Mouse (Mus musculus) heart, adult 2 months (tissue): Measurements from ENCODE around the gene Vps72.

ENCODE experiments used
- CTCF ChIP-seq: fragments of 200-600 bp; IDR thresholded peaks from 2 replicates; pipeline ENCODE4 v1.8.1; 2022; ENCODE audit warnings: antibody characterized with exemption, mild to moderate bottlenecking, moderate library complexity
- EP300 ChIP-seq: fragments of 200-500 bp; IDR thresholded peaks from 2 replicates; pipeline ENCODE4 v1.6.1; 2011; ENCODE audit warnings: low read depth, low read length, control low read depth; ENCODE audit not compliant: insufficient read depth
- POLR2A ChIP-seq: fragments of 200-500 bp; IDR thresholded peaks from 2 replicates; pipeline ENCODE4 v1.6.1; 2011; ENCODE audit warnings: mild to moderate bottlenecking, low read depth, low read length, control low read depth; ENCODE audit not compliant: insufficient read depth

- TF ChIP-seq CTCF (no peak), POLR2A (no peak), EP300 (no peak)
Observed at GRCm38 (mm10) chr3:95063741-95064140, 47.1 kb upstream of the Vps72 start.
